Mouse (Mus musculus) embryonic facial prominence, embryonic 11.5 days (tissue): ENCODE measurements around the gene Fcrlb. TPM values are rescaled to one million over a fixed set of nuclear protein-coding genes. Genes with fewer than 3 reads are reported as not detected.

Source experiments
- ATAC-seq: fragments of 200-750 bp; cut with Nextera tagmentation; replicated peaks from 2 replicates; pipeline ENCODE4 v1.8.0; 2017; ENCODE audit warnings: low read depth; ENCODE audit not compliant: insufficient number of reproducible peaks, low FRiP score, low TSS enrichment
- DNase-seq: peaks from one replicate; pipeline ENCODE4 v3.0.0-alpha.2; 2015; ENCODE audit warnings: low spot score
- H3K27ac ChIP-seq: fragments of 300-500 bp; sonication (generic); replicated peaks from 2 replicates; pipeline ENCODE4 v1.5.1; 2014; ENCODE audit warnings: mild to moderate bottlenecking, low read depth, low read length, control low read depth
- H3K27me3 ChIP-seq: fragments of 300-500 bp; sonication (generic); 2 replicates; pipeline ENCODE4 v1.6.1; 2014; ENCODE audit warnings: mild to moderate bottlenecking, low read length, moderate library complexity, mixed read lengths; ENCODE audit not compliant: control insufficient read depth, insufficient read depth
- H3K36me3 ChIP-seq: fragments of 300-500 bp; sonication (generic); replicated peaks from 2 replicates; pipeline ENCODE4 v1.6.1; 2014; ENCODE audit warnings: low read depth, mild to moderate bottlenecking, low read length, moderate library complexity, mixed read lengths; ENCODE audit not compliant: control insufficient read depth, insufficient read depth
- H3K4me1 ChIP-seq: fragments of 300-500 bp; sonication (generic); 2 replicates; pipeline ENCODE4 v1.6.1; 2014; ENCODE audit warnings: low read length, mixed read lengths; ENCODE audit not compliant: control insufficient read depth, insufficient read depth
- H3K4me2 ChIP-seq: fragments of 300-500 bp; sonication (generic); 2 replicates; pipeline ENCODE4 v1.6.1; 2014; ENCODE audit warnings: low read depth, mild to moderate bottlenecking, control low read depth, low read length, moderate library complexity
- H3K4me3 ChIP-seq: fragments of 300-500 bp; sonication (generic); 2 replicates; pipeline ENCODE4 v1.5.1; 2014; ENCODE audit warnings: low read depth, low read length, control low read depth
- H3K9ac ChIP-seq: fragments of 300-500 bp; sonication (generic); replicated peaks from 2 replicates; pipeline ENCODE4 v1.6.1; 2014; ENCODE audit warnings: mild to moderate bottlenecking, control low read depth, low read length
- H3K9me3 ChIP-seq: fragments of 300-500 bp; sonication (generic); replicated peaks from 2 replicates; pipeline ENCODE4 v1.6.1; 2016; ENCODE audit warnings: mild to moderate bottlenecking, low read length, inconsistent platforms, mixed read lengths; ENCODE audit not compliant: control insufficient read depth
- WGBS: fragments of 180-500 bp; shearing (Covaris S2); extraction: QIAGEN DNeasy Blood & Tissue Kit; methylation state at CpG from one replicate; pipeline ENCODE4 v1.1.7; 2014; 5-methylcytosine and 5-hydroxymethylcytosine counted together
- polyA plus RNA-seq: library from polyadenylated mRNA; unstranded; fragments of >200 nt; fragmentation: Nextera tagmentation; extraction: Ambion mirVana; gene quantifications from 2 replicates; pipeline ENCODE4 v1.2.1, GENCODE M21; 2014

The Fcrlb gene
- polyA plus RNA-seq, 1 experiment from 2014 or later, result not detected

DNA sequence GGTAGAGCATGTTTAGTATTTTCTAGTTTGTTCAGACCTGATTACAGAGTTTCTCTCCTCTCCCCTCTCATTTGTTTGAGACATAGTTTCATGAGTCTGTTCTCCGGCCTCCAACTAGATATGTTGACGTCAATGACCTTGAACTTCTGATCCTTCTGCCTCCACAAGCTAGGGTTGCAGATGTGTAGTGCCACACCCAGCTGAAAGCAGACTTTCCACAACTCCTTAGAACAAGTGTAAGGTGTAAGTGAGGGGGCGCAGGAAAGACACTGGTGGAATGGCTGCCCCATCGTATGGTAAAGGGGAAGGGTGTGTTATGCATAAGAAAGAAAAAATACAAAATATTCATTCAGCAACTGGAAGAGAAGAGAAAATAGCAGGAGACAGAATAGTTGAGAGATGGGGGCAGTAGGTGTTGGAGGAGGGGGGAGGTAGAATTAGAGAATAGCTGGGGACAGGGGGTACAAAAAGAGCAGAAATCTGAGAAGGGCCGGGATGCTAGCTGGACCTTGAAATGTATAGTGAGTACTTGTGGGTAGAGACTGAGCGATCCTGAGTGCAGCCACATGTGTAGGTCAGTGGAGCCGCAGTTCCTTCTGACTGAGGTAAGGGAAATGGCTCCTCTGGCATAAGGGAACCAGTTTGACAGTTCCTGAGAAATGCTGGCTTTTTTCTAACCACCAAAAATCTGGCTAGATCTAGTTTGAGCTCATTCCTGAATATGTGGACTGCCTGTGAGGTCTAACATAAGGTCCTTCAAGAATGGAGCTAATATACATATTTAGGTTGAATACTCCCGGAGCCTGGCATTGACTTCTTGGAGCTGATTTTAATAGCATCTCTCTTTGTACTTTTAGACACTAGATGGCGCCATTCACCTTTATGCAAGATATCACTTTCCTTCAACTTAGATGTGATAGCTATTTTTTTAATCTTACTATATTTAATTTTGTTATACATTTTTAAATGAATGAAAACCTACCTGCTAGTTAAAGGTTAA is 17.8 kb downstream of the Fcrlb start:
- H3K4me2 ChIP-seq, result no peak overlapping the region
- H3K9ac ChIP-seq, result no peak overlapping the region
- H3K36me3 ChIP-seq, result no peaks in the 10 kb centered on the region
- DNase-seq, result peak; percentile 80
- H3K27ac ChIP-seq, result no peak overlapping the region
- 65% methylated on average over 9 of the region's 9 CpGs for WGBS
- H3K27me3 ChIP-seq, result no peaks in the 10 kb centered on the region
- no peak for ATAC-seq
- no peaks in the 10 kb centered on the region for H3K4me1 ChIP-seq
- no peaks in the 10 kb centered on the region for H3K9me3 ChIP-seq
- H3K4me3 ChIP-seq, result no peak overlapping the region

DNA sequence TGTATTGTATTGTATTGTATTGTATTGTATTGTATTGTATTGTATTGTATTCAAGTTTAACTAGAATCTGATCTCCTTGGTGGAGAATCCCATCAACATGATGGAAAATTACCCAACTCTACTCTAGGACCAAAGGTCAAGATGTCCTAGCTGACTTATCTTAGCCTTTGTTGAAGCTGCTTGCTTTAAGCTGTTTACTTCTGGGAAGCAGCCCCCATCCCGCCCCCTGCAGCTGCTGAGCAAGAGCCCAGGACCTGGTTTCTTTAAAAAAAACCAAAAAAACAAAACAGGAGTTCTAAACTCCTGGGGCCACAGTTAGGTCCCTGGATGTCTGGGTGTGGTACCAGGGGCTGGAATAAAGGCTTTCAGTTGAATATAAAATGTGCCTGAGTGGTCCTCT is 20.5 kb downstream of the Fcrlb start:
- H3K36me3 ChIP-seq, result no peaks in the 10 kb centered on the region
- no peaks in the 10 kb centered on the region for H3K27me3 ChIP-seq
- DNase-seq, result no peak
- no peak overlapping the region for H3K4me3 ChIP-seq
- 45% methylated on average over 1 of the region's 1 CpGs for WGBS
- ATAC-seq, result no peak
- no peaks in the 10 kb centered on the region for H3K4me1 ChIP-seq
- no peak overlapping the region for H3K9ac ChIP-seq
- no peaks in the 10 kb centered on the region for H3K9me3 ChIP-seq
- no peak overlapping the region for H3K4me2 ChIP-seq
- H3K27ac ChIP-seq, result no peak overlapping the region

DNA sequence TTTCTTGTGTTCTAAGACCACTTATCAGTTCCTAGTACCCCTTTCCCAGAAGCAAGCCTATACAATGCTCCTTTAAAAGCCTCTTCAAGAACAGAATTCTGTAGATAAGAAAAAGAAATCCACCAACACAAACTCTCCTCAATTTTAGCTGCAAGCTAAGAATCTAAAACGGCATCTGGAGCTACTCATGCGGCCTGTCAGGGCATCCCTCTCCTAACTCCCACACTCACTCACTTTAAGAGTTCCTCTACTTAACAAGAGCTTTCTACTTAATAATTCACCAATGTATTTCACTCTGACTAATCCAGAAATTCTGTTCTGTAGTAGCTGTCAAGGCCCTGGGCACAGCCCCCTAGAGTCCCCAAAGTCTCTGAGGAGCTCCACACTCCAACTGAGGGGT is 21.1 kb downstream of the Fcrlb start:
- ATAC-seq, result no peak
- 77% methylated on average over 2 of the region's 2 CpGs for WGBS

DNA sequence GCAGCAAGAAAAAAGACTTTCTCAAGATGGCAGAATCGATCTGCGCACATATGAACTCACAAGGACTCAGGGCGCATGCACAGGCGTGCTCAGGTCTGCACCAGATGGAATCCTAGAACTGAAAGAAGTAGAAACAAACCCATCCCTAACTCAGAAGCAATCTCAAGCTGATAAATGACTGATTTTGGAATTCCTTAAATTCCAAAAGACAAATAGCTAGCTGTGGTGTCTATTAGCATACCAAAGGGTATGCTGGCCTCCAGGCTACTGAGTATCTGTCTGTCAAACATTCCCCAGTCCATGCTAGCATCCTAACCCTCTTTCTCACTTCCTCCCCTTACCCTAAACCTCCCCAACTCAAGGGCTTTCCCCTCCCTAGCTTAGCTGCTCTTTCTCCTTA is 23.4 kb downstream of the Fcrlb start:
- DNase-seq (no peak), ATAC-seq (no peak)
- Histone ChIP-seq H3K9ac (no peak overlapping the region), H3K4me1 (no peaks in the 10 kb centered on the region), H3K27me3 (no peaks in the 10 kb centered on the region), H3K36me3 (no peaks in the 10 kb centered on the region), H3K9me3 (no peaks in the 10 kb centered on the region), H3K4me3 (no peak overlapping the region), H3K27ac (no peak overlapping the region), H3K4me2 (no peak overlapping the region)
- 69% methylated on average over 4 of the region's 4 CpGs for WGBS

More for the DNA sequence above, 21.1 kb downstream of the Fcrlb start:
- Histone ChIP-seq H3K4me3 (no peak overlapping the region), H3K9ac (no peak overlapping the region), H3K27ac (no peak overlapping the region), H3K27me3 (no peaks in the 10 kb centered on the region), H3K4me1 (no peaks in the 10 kb centered on the region), H3K9me3 (no peaks in the 10 kb centered on the region), H3K36me3 (no peaks in the 10 kb centered on the region), H3K4me2 (no peak overlapping the region)
- no peak for DNase-seq

DNA sequence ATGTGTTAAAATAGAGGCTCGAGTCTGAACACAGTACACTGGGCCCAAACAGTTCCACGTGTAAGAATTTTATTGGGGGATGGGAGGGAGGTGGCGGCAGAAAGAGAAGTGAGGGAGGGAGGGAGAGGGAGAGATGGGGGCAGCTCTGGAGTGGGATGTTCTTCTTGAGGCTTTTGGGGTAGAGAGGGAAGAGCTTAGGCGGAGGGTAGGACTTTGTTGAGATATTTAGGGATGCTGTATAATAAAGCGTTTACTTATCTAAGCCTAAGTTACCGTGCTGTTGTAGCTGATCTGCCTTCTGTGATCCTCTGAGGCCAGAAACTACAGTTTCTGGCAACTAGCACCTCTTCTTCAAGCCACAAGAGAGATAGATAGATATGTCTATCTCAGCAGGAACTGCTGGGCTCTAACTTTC is 26.7 kb downstream of the Fcrlb start:
- no peaks in the 10 kb centered on the region for H3K4me1 ChIP-seq
- H3K4me2 ChIP-seq, result no peak overlapping the region
- no peak overlapping the region for H3K9ac ChIP-seq
- no peaks in the 10 kb centered on the region for H3K9me3 ChIP-seq
- 54% methylated on average over 6 of the region's 6 CpGs for WGBS
- H3K36me3 ChIP-seq, result no peaks in the 10 kb centered on the region
- no peak for ATAC-seq
- H3K27me3 ChIP-seq, result no peaks in the 10 kb centered on the region
- DNase-seq, result no peak
- no peak overlapping the region for H3K4me3 ChIP-seq
- H3K27ac ChIP-seq, result no peak overlapping the region

DNA sequence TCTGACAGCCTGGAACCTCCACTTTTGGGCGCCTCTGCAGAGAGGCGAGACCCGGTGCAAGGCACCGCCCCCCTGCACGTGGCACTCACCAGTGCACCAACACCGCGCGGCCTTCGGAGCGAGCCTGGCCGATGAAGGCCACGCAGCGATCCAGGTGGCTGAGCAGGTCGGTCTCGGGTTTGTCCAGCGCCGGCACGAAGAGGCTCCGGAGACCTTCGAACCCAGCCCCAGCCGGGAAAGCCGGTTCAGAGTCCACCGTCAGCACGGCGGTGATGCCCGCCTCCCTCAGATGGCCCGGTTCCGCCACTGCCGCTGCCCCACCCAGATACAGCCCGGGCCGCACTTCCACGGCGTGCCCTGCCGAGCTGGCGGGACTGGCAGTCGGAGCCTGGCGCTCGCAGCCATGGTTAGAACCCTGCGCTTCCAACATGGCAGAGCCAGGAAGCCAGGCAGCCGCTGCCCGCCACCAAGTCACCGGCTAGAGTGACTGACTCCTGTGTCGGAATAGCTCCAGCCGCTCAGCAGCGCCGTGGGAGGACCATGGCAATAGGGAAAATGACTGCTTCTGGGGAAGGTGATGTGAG is 27.7 kb downstream of the Fcrlb start, which contains the start of the genes Gm26620 and Dusp12:
Gm26620 (plus strand) TSS at position 88 of the 584 bp plus-strand sequence.
Dusp12 (minus strand) TSS at position 563 of the 584 bp plus-strand sequence.
- Histone ChIP-seq H3K27ac (peak within 1 kb of the TSS; percentile 28; the same call in 1 of the 2 replicates), H3K36me3 (no peaks in the 10 kb centered on the region; the same call in 1 of the 2 replicates), H3K27me3 (no peaks in the 10 kb centered on the region), H3K4me1 (no peaks in the 10 kb centered on the region), H3K4me2 (peak within 1 kb of the TSS; percentile 74), H3K4me3 (peak within 1 kb of the TSS; percentile 95), H3K9me3 (no peaks in the 10 kb centered on the region), H3K9ac (peak within 1 kb of the TSS; percentile 93)
- 0% methylated on average over 46 of the region's 46 CpGs for WGBS
- peak; percentile 92 for DNase-seq
- ATAC-seq, result peak; percentile 88

DNA sequence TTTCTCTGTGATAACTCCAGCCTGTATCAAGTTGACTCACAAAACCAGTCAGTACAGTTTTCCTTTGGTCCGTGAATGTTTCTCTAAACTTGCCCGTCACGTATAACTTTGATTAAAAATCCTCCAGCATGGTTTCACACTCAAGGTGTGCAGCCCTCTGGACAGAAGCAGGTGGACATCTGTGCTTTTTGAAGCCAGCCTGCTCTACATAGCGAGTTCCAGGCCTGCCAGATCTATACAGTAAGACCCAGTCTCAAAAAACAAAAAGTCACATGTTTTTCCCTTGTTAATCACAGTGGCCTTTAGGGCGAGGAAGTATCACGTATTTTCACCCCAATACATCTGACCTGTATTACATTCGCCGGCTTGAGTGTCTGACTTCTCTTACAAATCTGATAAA is 28.4 kb downstream of the Fcrlb start:
- Histone ChIP-seq H3K27ac (no peak overlapping the region), H3K4me3 (peak overlapping the region; percentile 95), H3K4me1 (no peaks in the 10 kb centered on the region), H3K9ac (peak overlapping the region; percentile 93), H3K9me3 (no peaks in the 10 kb centered on the region), H3K4me2 (peak overlapping the region; percentile 74), H3K36me3 (peaks cover 3% of the 10 kb centered on the region; the same call in 1 of the 2 replicates), H3K27me3 (no peaks in the 10 kb centered on the region)
- WGBS, result 28% methylated on average over 8 of the region's 8 CpGs
- DNase-seq (no peak), ATAC-seq (no peak)
